Mouse (Mus musculus): ENCODE measurements around the gene Sh3rf1. TPM values are rescaled to one million over a fixed set of nuclear protein-coding genes. Genes with fewer than 3 reads are reported as not detected.

Gene Sh3rf1
- total RNA-seq, 2 experiments from 2014 or later: 64.7 to 72.7 TPM

DNA sequence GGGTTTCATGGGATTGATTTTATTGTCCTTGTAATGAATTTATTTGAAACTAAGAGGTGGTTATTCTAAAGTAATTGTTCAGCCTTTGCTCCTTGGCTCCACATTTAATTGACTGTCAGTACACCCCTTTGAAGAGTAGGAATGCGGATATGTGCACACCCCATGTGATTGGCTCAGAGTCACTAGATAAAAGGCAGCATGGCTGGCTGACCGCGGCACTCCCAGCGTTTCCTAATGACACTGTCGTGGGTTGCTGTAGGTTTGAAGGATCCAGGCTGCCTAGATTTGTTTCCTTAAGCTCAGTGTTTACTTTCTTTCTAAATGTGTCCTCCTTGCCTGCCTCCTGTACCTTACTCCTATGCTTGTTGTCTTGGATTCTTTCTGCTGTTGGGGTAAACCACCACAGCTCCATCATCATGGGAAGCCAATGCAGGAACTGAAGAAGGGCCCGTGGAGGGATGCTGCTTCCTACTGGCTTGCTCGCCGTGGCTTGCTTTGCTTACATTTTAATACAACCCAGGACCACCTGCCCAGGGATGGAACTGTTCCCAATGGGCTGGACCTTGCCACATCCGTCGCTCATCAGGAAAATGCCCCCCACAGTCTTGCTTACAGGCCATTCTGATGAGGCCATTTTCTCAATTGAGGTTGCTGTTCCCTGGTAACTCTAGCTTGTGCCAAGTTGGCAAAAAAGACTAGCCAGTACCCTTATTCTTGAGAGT lies 93.3 kb downstream of the Sh3rf1 start:
- no peak for DNase-seq (ENCODE audit: low spot score in 2 of 2)

GRCm38 (mm10) chr8:61317535-61318136 lies 94.0 kb downstream of the Sh3rf1 start:
- no peak for DNase-seq (ENCODE audit: low spot score in 2 of 2)

DNA sequence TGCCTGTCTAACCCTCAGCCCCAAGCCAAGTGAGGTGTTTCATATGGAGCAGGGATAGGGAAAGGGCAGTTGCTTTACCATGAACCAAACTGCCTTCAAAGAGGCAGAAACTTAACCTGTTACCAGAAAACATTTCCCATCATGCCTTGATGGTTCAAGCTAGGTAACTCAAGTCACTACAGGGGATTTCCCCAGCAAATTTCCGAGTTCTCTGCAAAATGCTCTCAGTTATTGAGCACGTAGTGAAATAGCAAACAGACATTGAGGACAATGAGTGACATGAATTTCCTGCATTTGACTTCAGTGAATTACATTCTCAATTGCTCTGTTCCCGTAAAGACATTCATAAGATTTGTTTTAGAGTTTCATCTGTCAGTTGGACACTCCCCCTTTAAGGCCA lies 97.5 kb downstream of the Sh3rf1 start:
- no peak for DNase-seq (ENCODE audit: low spot score in 2 of 2)

GRCm38 (mm10) chr8:61321780-61322179 lies 98.1 kb downstream of the Sh3rf1 start:
- no peak for DNase-seq (ENCODE audit: low spot score in 2 of 2)

GRCm38 (mm10) chr8:61322462-61322861 lies 98.8 kb downstream of the Sh3rf1 start:
- no peak for DNase-seq (ENCODE audit: low spot score in 2 of 2)

DNA sequence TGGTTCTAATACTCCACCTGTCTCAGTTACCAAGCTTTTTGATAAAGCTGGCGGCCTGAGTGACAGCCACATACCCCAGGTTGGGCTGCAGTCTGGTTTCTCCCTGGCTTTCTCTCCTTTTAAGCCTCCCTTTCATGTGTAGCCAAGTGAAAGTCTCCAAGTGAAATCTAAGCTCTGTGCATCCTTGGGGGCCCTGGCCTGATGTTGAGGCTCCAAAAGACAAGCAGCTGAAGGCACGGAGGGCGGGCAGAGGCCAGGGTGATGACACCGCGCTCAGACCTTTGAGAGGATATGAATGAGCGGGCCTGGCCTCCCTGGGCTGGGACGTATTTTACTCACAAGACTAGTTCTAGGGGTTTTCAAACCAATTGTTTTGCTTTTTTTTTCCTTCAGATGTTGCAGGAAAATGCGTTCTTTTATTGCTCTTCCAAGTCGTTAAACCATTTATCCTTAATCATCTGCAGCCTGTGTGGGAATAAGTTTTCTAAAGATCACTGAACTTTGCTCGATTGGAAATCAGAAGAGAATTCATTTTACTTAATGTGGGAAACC lies 100.8 kb downstream of the Sh3rf1 start:
- no peak for DNase-seq (ENCODE audit: low spot score in 2 of 2)

DNA sequence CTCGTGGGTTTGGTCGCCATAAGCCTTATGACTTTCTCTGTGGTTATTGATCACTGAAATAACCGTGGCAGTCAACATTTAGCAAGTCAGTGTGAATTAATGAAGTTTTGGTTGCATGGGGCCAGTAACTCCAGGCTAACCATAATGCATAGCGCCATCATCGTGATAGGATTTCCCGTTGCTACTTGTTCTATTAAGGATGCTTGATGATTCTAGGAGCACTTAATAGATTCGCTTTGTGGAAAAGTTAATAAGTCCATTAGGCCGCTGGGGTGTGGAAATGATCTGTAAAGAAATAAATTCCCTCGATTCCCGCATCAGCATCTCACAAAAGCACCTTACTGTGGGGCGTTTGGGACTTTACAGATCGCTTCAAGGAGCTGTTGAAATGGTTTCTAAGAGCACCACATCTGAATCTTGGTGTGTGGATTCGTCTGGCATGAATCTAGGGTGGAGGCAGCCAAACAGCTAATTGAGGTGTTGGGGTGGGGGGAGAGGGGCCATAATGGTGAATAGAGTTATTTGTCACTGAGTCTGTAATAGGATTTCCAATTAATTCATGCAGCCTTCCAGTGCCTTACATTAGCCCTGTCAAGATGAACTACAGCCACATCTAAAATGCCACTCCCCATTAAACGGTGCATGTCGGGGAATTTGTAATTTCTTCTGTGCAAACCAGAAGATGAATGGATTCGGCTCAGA lies 101.5 kb downstream of the Sh3rf1 start:
- no peak for DNase-seq (ENCODE audit: low spot score in 2 of 2)

DNA sequence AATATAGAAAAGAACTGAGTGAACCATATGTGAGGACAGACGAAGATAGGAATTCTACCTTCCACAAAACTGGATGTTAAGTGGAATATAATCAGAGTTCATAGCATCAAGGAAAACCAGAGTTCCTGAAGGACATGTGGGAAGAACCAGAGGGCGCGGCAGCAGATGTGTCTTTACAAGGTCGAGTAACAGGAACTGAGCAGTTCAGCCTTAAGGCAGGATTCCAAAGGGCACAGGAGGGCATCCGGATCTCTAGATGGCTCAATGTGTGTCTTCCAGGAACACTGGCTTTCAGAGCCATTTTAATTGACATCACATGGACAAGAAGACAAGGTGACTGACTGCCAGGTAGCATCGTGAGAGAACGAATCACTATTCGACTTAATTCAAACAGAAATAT lies 102.6 kb downstream of the Sh3rf1 start:
- no peak for DNase-seq (ENCODE audit: low spot score in 2 of 2)

GRCm38 (mm10) chr8:61327333-61327732 lies 103.7 kb downstream of the Sh3rf1 start:
- DNase-seq (ENCODE audit: low spot score in 2 of 2): no peak

DNA sequence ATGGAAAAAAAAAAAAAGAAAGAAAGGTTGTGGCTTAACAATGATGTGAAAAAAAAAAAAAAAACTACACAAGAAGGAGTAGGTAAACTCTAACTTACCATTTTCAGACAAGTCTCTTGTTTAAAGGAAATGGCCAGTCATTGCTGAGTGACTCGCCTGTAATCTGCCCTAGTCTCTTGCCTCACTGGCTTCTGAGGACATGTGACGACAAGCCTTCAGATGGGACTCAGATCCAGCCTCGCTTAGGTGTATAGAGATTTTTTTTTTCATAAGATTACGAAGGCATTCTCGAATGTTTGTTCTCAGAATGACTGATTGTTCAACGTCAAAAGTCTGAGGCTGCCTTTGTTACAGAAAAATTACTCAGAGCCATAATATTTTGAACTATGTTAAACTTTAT lies 116.0 kb downstream of the Sh3rf1 start:
- DNase-seq (ENCODE audit: low spot score in 2 of 2): no peak

GRCm38 (mm10) chr8:61340283-61340984 lies 116.8 kb downstream of the Sh3rf1 start:
- DNase-seq (ENCODE audit: low spot score in 2 of 2): no peak

- no peak for DNase-seq (ENCODE audit: low spot score in 2 of 2)
These were observed 118.1 kb downstream of the Sh3rf1 start for GRCm38 (mm10) chr8:61341587-61342441.

DNA sequence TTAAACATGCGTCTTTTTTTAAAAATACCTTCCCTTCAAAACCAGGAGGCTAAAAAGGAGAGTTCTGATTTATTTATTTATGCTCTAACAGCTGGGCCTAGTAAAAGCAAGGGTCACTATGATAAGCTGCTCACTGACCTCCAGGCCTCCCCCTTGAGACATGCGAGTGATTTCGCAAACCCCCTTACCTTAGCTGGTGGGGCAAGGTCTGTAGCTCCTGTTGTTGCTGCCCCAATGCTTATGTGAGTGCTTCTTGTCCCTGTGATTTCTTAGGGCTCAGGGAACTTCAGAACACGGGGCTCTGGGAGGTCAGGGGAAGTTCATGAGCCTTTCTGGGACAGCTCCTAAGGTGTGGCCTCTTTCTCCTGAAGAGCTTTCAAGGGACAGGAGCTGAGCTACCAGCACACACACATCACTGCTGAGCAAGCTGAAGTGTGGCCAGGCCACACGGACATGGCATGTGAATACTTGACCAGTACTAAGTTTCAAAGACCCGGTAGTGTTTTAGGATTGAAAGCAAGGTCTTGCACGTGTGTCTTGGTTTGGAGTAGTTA lies 118.9 kb downstream of the Sh3rf1 start:
- DNase-seq (ENCODE audit: low spot score in 2 of 2): no peak

DNA sequence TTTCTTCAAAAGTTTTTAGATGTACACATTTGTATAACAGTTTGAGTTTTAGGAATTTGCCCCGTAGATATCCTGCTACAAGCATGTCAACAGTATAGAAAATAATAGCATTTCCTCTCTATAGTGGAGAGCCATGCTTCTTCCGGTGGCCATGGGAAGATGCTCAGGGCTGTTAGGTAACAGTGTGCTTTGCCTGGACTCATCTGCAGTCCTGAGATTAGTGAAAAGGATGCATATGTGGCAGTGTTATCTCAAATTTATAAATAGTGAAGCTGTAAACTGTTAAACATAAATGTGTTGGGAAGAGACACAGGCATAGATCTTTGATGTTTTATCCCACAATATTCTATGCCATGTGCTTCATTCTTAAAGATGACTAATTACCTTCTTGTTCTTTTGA lies 120.8 kb downstream of the Sh3rf1 start:
- DNase-seq (ENCODE audit: low spot score in 2 of 2): no peak

- DNase-seq (ENCODE audit: low spot score in 2 of 2): no peak
These were observed 123.3 kb downstream of the Sh3rf1 start for GRCm38 (mm10) chr8:61346941-61347340.

- no peak for DNase-seq (ENCODE audit: low spot score in 2 of 2)
These were observed 123.9 kb downstream of the Sh3rf1 start for GRCm38 (mm10) chr8:61347526-61347925.

GRCm38 (mm10) chr8:61348029-61348428 lies 124.4 kb downstream of the Sh3rf1 start:
- DNase-seq (ENCODE audit: low spot score in 2 of 2): no peak

DNA sequence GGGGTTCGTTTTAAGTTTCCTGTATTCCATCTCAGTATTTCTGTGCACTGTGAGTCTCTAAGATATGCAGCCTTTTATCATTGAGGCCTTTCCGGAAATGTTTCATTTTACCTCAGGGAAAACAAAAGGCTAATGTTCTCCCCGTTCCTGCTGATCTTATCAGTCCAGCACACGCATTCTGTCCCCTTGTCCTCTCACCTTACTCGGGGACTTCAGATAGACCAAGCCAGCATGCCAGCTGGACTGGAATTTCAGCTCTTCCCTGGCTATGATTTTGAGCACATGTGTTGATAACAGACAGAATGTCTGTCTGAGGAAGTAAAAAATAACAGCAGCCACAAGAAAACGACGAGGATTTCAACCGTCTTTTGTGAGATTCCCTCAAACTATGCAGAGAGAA lies 124.8 kb downstream of the Sh3rf1 start:
- DNase-seq (ENCODE audit: low spot score in 2 of 2): no peak

GRCm38 (mm10) chr8:61350443-61350842 lies 126.8 kb downstream of the Sh3rf1 start:
- DNase-seq (ENCODE audit: low spot score in 2 of 2): no peak

GRCm38 (mm10) chr8:61351638-61352037 lies 128.0 kb downstream of the Sh3rf1 start:
- DNase-seq (ENCODE audit: low spot score in 2 of 2): no peak

Data from layer of hippocampus, adult 18-20 months (tissue).